Mouse (Mus musculus) megakaryocyte-erythroid progenitor cell, adult 5 weeks (primary cell): ENCODE data around the gene Skint5. TPM values are rescaled to one million over a fixed set of nuclear protein-coding genes. Genes with fewer than 3 reads are reported as not detected.

Source experiments
- polyA plus RNA-seq: library from polyadenylated mRNA; stranded (reverse); fragments of >175 nt; gene quantifications from 2 replicates; pipeline ENCODE4 v1.2.3, GENCODE M21; 2012

Skint5 gene
- not detected in 2 replicates for polyA plus RNA-seq

DNA sequence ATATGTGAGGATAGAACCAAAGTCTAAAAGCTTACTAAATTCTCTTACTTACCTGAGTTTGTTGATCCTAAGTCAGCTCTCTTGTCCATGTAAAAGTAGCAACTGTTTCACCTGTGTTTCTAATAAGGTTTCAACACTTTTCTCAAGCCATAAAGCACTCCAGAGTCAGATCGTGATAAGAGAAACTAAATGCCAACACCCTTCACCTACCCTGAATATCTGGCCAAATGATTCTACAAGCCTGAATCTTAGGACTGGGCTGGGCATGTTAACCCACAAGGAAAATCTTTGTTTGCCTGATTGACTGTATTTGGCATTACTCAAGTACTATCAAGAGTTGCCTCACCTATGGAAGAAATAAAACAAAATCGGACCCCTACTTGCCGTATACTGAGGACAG is at the start of gene Skint5:
Skint5 (minus strand) TSS at position 101 of the 400 bp plus-strand sequence.

Other genes with a start within 250 kb of the Skint5 start
- gene Skint11, start 163.9 kb upstream of the Skint5 start, polyA plus RNA-seq = not detected in 2 replicates